Mouse (Mus musculus): ENCODE measurements around the gene Acap3. TPM values are rescaled to one million over a fixed set of nuclear protein-coding genes. Genes with fewer than 3 reads are reported as not detected.

Gene Acap3
- polyA plus RNA-seq, 1 experiment from 2014 or later: 13.4 TPM

DNA sequence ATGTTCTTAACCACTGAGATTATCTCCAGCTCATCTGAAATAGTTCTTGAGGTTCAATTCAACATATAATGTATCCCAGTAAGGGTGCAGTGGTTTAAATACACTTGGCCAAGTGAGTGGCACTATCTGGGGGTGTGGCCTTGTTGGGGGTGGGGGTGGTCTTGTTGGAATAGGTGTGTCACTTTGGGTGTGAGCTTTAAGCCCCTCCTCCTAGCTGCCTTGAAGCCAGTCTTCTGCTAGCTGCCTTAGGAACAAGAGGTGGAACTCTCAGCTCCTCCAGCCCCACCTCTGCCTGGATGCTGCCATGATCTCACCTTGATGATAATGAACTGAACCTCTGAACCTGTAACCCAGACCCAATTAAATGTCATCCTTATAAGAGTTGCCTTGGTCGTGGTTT, 40.4 kb downstream of the Acap3 start:
- DNase-seq (ENCODE audit: low spot score) (no peak), ATAC-seq (no peak)
- H3K9me3 ChIP-seq (ENCODE audit: low read length): no peaks in the 10 kb centered on the region
- no peaks in the 10 kb centered on the region for H3K36me3 ChIP-seq (ENCODE audit: insufficient read depth, low read length)
- 70% methylated on average over 1 of the region's 1 CpGs for WGBS
- no peak overlapping the region for H3K27ac ChIP-seq (ENCODE audit: low read length)
- no peaks in the 10 kb centered on the region for H3K27me3 ChIP-seq (replicated peaks; ENCODE audit: insufficient read depth, low read length)
- H3K4me1 ChIP-seq (ENCODE audit: insufficient read depth, low read depth, low read length): no peaks in the 10 kb centered on the region
- H3K4me2 ChIP-seq (replicated peaks; ENCODE audit: low read depth, low read length): no peak overlapping the region
- no peak overlapping the region for H3K4me3 ChIP-seq (ENCODE audit: low read depth, low read length)
- TF ChIP-seq CTCF (IDR thresholded peaks at IDR 0.05): no peak
- TF ChIP-seq EP300 (IDR thresholded peaks at IDR 0.05): no peak
- no peak overlapping the region for H3K9ac ChIP-seq (replicated peaks; ENCODE audit: low read depth)

DNA sequence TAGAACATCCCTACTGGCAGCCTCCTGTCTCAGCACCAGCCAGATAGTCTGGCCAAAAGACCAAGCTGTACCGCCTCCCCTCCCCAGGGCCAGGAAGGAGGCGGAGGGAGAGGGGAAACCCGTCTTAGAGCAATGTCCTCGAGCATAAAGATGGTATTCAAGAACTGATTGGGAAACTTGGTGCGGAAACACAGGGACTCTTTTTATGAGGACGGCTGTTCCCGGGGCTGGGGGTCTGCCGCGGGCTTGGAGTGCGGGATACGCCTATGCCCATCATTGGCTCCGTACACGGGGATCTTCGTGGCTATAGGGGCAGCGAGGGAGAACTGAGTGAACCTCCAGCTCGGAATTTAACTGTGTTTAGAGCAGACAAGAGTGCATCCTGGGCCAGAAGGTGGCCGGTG, 51.4 kb downstream of the Acap3 start:
- WGBS: 1% methylated on average over 16 of the region's 17 CpGs
- Histone ChIP-seq H3K9ac (replicated peaks; ENCODE audit: low read depth) (peak overlapping the region; percentile 83), H3K4me2 (replicated peaks; ENCODE audit: low read depth, low read length) (peak overlapping the region; percentile 90), H3K4me3 (ENCODE audit: low read depth, low read length) (peak overlapping the region; percentile 99), H3K27me3 (replicated peaks; ENCODE audit: insufficient read depth, low read length) (no peaks in the 10 kb centered on the region), H3K36me3 (ENCODE audit: insufficient read depth, low read length) (0 out of 2 replicates have a peak, but pooled peaks cover 2% of the 10 kb centered on the region), H3K4me1 (ENCODE audit: insufficient read depth, low read depth, low read length) (peaks cover 6% of the 10 kb centered on the region; the same call in 1 of the 2 replicates), H3K9me3 (ENCODE audit: low read length) (no peaks in the 10 kb centered on the region), H3K27ac (ENCODE audit: low read length) (peak overlapping the region; percentile 90)
- peak; percentile 24 for ATAC-seq
- TF ChIP-seq EP300 (IDR thresholded peaks at IDR 0.05) (no peak), CTCF (IDR thresholded peaks at IDR 0.05) (no peak)
- peak; percentile 53 for DNase-seq (ENCODE audit: low spot score)

- H3K27ac ChIP-seq (ENCODE audit: low read length): peak within 1 kb of the TSS; percentile 90
- ATAC-seq (peak; percentile 99), DNase-seq (ENCODE audit: low spot score) (peak; percentile 97)
- H3K9ac ChIP-seq (replicated peaks; ENCODE audit: low read depth): peak within 1 kb of the TSS; percentile 83
- no peaks in the 10 kb centered on the region for H3K27me3 ChIP-seq (replicated peaks; ENCODE audit: insufficient read depth, low read length)
- peak within 1 kb of the TSS; percentile 90 for H3K4me2 ChIP-seq (replicated peaks; ENCODE audit: low read depth, low read length)
- H3K36me3 ChIP-seq (ENCODE audit: insufficient read depth, low read length): peaks cover 6% of the 10 kb centered on the region; the same call in 1 of the 2 replicates
- H3K4me3 ChIP-seq (ENCODE audit: low read depth, low read length): peak within 1 kb of the TSS; percentile 99
- TF ChIP-seq EP300 (IDR thresholded peaks at IDR 0.05) (peak; percentile 42; the same call in 1 of the 2 replicates), CTCF (IDR thresholded peaks at IDR 0.05) (peak; percentile 25; the same call in 1 of the 2 replicates)
- WGBS: under 1% methylated on average over 76 of the region's 85 CpGs
- H3K9me3 ChIP-seq (ENCODE audit: low read length): no peaks in the 10 kb centered on the region
- peaks cover 6% of the 10 kb centered on the region; the same call in 1 of the 2 replicates for H3K4me1 ChIP-seq (ENCODE audit: insufficient read depth, low read depth, low read length)
Observed at GRCm38 (mm10) chr4:155943534-155944249, 52.1 kb downstream of the Acap3 start, which contains the start of gene Ube2j2. Gene Ube2j2, plus strand, starts transcription at chr4:155943831.

DNA sequence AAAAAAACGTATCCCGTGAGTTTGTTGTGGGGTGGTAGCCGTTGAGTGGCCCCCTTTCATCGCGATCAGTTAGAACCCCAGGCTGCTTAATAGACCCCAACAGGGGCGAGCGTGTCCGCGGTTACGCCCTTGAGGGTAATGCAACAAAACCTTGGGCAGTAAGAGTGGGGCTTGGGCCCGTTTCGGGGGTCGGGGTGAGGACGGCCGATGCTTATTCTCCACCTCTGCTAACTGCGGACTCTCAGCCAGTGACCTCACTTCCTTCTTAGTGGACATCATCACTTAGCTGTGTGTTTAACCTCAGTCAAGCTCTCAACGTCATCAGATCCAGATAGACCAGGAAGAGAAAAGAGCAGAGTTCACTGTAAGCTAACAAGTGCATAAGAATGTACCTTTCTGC, 52.6 kb downstream of the Acap3 start:
- DNase-seq (ENCODE audit: low spot score): peak; percentile 81
- peaks cover 6% of the 10 kb centered on the region; the same call in 1 of the 2 replicates for H3K4me1 ChIP-seq (ENCODE audit: insufficient read depth, low read depth, low read length)
- no peaks in the 10 kb centered on the region for H3K9me3 ChIP-seq (ENCODE audit: low read length)
- peak overlapping the region; percentile 99 for H3K4me3 ChIP-seq (ENCODE audit: low read depth, low read length)
- H3K36me3 ChIP-seq (ENCODE audit: insufficient read depth, low read length): peaks cover 10% of the 10 kb centered on the region; the same call in 1 of the 2 replicates
- no peaks in the 10 kb centered on the region for H3K27me3 ChIP-seq (replicated peaks; ENCODE audit: insufficient read depth, low read length)
- peak overlapping the region; percentile 90 for H3K27ac ChIP-seq (ENCODE audit: low read length)
- TF ChIP-seq EP300 (IDR thresholded peaks at IDR 0.05) (no peak), CTCF (IDR thresholded peaks at IDR 0.05) (no peak)
- H3K9ac ChIP-seq (replicated peaks; ENCODE audit: low read depth): peak overlapping the region; percentile 83
- ATAC-seq: no peak; the same call in 1 of the 2 replicates
- peak overlapping the region; percentile 90 for H3K4me2 ChIP-seq (replicated peaks; ENCODE audit: low read depth, low read length)
- under 1% methylated on average over 17 of the region's 17 CpGs for WGBS

GRCm38 (mm10) chr4:155947094-155947493, 55.5 kb downstream of the Acap3 start:
- H3K36me3 ChIP-seq (ENCODE audit: insufficient read depth, low read length): peaks cover 32% of the 10 kb centered on the region
- ATAC-seq (no peak), DNase-seq (ENCODE audit: low spot score) (no peak)
- no peak overlapping the region for H3K4me2 ChIP-seq (replicated peaks; ENCODE audit: low read depth, low read length)
- no peak overlapping the region for H3K9ac ChIP-seq (replicated peaks; ENCODE audit: low read depth)
- H3K4me3 ChIP-seq (ENCODE audit: low read depth, low read length): no peak overlapping the region
- H3K9me3 ChIP-seq (ENCODE audit: low read length): no peaks in the 10 kb centered on the region
- H3K27me3 ChIP-seq (replicated peaks; ENCODE audit: insufficient read depth, low read length): no peaks in the 10 kb centered on the region
- TF ChIP-seq CTCF (IDR thresholded peaks at IDR 0.05): no peak
- no peak for TF ChIP-seq EP300 (IDR thresholded peaks at IDR 0.05)
- no peak overlapping the region for H3K27ac ChIP-seq (ENCODE audit: low read length)
- H3K4me1 ChIP-seq (ENCODE audit: insufficient read depth, low read depth, low read length): peaks cover 6% of the 10 kb centered on the region; the same call in 1 of the 2 replicates

GRCm38 (mm10) chr4:155955491-155955890, 63.9 kb downstream of the Acap3 start:
- Histone ChIP-seq H3K4me3 (ENCODE audit: low read depth, low read length) (no peak overlapping the region), H3K9ac (replicated peaks; ENCODE audit: low read depth) (no peak overlapping the region), H3K27me3 (replicated peaks; ENCODE audit: insufficient read depth, low read length) (no peaks in the 10 kb centered on the region), H3K4me1 (ENCODE audit: insufficient read depth, low read depth, low read length) (no peaks in the 10 kb centered on the region), H3K9me3 (ENCODE audit: low read length) (no peaks in the 10 kb centered on the region), H3K27ac (ENCODE audit: low read length) (no peak overlapping the region), H3K4me2 (replicated peaks; ENCODE audit: low read depth, low read length) (no peak overlapping the region), H3K36me3 (ENCODE audit: insufficient read depth, low read length) (peaks cover 43% of the 10 kb centered on the region)
- no peak for TF ChIP-seq CTCF (IDR thresholded peaks at IDR 0.05)
- no peak for TF ChIP-seq EP300 (IDR thresholded peaks at IDR 0.05)
- DNase-seq (ENCODE audit: low spot score) (no peak), ATAC-seq (no peak)
- 90% methylated on average over 6 of the region's 6 CpGs for WGBS

Small RNAs within 50 kb of the gene (microRNA-seq; reads per million reads assigned to microRNA genes)
- not detected for gene Gm22991

Other genes with a start within 250 kb of the Acap3 start
- not detected in 2 replicates for gene Gm10563, start 246.4 kb upstream of the Acap3 start, polyA plus RNA-seq (2015; fragmentation: Nextera tagmentation; extraction: Ambion mirVana)
- 44.5 and 46.2 TPM in 2 replicates for gene Mmp23, start 238.4 kb upstream of the Acap3 start, polyA plus RNA-seq (2015; fragmentation: Nextera tagmentation; extraction: Ambion mirVana)
- 16.3 and 19.8 TPM in 2 replicates for gene Mib2, start 222.6 kb upstream of the Acap3 start, polyA plus RNA-seq (2015; fragmentation: Nextera tagmentation; extraction: Ambion mirVana)
- gene Fndc10, start 197.5 kb upstream of the Acap3 start, polyA plus RNA-seq (2015; fragmentation: Nextera tagmentation; extraction: Ambion mirVana): 3.3 and 3.6 TPM in 2 replicates
- gene Ssu72, start 187.0 kb upstream of the Acap3 start, polyA plus RNA-seq (2015; fragmentation: Nextera tagmentation; extraction: Ambion mirVana): 166 and 178 TPM in 2 replicates
- gene Tmem240, start 157.0 kb upstream of the Acap3 start, polyA plus RNA-seq (2015; fragmentation: Nextera tagmentation; extraction: Ambion mirVana): 0.58 and 0.63 TPM in 2 replicates
- 26.1 and 28.5 TPM in 2 replicates for gene Atad3a, start 130.7 kb upstream of the Acap3 start, polyA plus RNA-seq (2015; fragmentation: Nextera tagmentation; extraction: Ambion mirVana)
- 6.5 and 7.0 TPM in 2 replicates for gene Vwa1, start 117.1 kb upstream of the Acap3 start, polyA plus RNA-seq (2015; fragmentation: Nextera tagmentation; extraction: Ambion mirVana)
- 0.13 and 0.31 TPM in 2 replicates for gene Tmem88b, start 105.9 kb upstream of the Acap3 start, polyA plus RNA-seq (2015; fragmentation: Nextera tagmentation; extraction: Ambion mirVana)
- gene Ankrd65, start 101.4 kb upstream of the Acap3 start, polyA plus RNA-seq (2015; fragmentation: Nextera tagmentation; extraction: Ambion mirVana): 6.0 and 6.6 TPM in 2 replicates
- gene Mrpl20, start 88.9 kb upstream of the Acap3 start, polyA plus RNA-seq (2015; fragmentation: Nextera tagmentation; extraction: Ambion mirVana): 164 and 186 TPM in 2 replicates
- 110 and 122 TPM in 2 replicates for gene Ccnl2, start 79.3 kb upstream of the Acap3 start, polyA plus RNA-seq (2015; fragmentation: Nextera tagmentation; extraction: Ambion mirVana)
- gene Aurkaip1, start 60.5 kb upstream of the Acap3 start, polyA plus RNA-seq (2015; fragmentation: Nextera tagmentation; extraction: Ambion mirVana): 117 and 128 TPM in 2 replicates
- gene Mxra8, start 52.1 kb upstream of the Acap3 start, polyA plus RNA-seq (2015; fragmentation: Nextera tagmentation; extraction: Ambion mirVana): 321 and 330 TPM in 2 replicates
- gene Dvl1, start 44.4 kb upstream of the Acap3 start, polyA plus RNA-seq (2015; fragmentation: Nextera tagmentation; extraction: Ambion mirVana): 9.1 and 11.9 TPM in 2 replicates
- gene Tas1r3, start 28.5 kb upstream of the Acap3 start, polyA plus RNA-seq (2015; fragmentation: Nextera tagmentation; extraction: Ambion mirVana): 0.19 and 0.25 TPM in 2 replicates
- 10.8 and 13.8 TPM in 2 replicates for gene Cptp, start 22.4 kb upstream of the Acap3 start, polyA plus RNA-seq (2015; fragmentation: Nextera tagmentation; extraction: Ambion mirVana)
- gene Ints11, start 22.3 kb upstream of the Acap3 start, polyA plus RNA-seq (2015; fragmentation: Nextera tagmentation; extraction: Ambion mirVana): 31.7 and 34.8 TPM in 2 replicates
- 29.3 and 29.9 TPM in 2 replicates for gene Pusl1, start within 50 bp of the Acap3 start, polyA plus RNA-seq (2015; fragmentation: Nextera tagmentation; extraction: Ambion mirVana)
- gene Ube2j2, start 52.0 kb downstream of the Acap3 start, polyA plus RNA-seq (2015; fragmentation: Nextera tagmentation; extraction: Ambion mirVana): 66.6 and 67.0 TPM in 2 replicates
- gene C1qtnf12, start 70.5 kb downstream of the Acap3 start, polyA plus RNA-seq (2015; fragmentation: Nextera tagmentation; extraction: Ambion mirVana): 30.6 and 36.2 TPM in 2 replicates
- 6.8 TPM in 2 replicates for gene B3galt6, start 100.8 kb downstream of the Acap3 start, polyA plus RNA-seq (2015; fragmentation: Nextera tagmentation; extraction: Ambion mirVana)
- gene Sdf4, start 101.0 kb downstream of the Acap3 start, polyA plus RNA-seq (2015; fragmentation: Nextera tagmentation; extraction: Ambion mirVana): 155 and 166 TPM in 2 replicates
- 4.9 and 5.2 TPM in 2 replicates for gene Tnfrsf4, start 122.0 kb downstream of the Acap3 start, polyA plus RNA-seq (2015; fragmentation: Nextera tagmentation; extraction: Ambion mirVana)
- 1.6 and 1.9 TPM in 2 replicates for gene Tnfrsf18, start 134.3 kb downstream of the Acap3 start, polyA plus RNA-seq (2015; fragmentation: Nextera tagmentation; extraction: Ambion mirVana)
- 2.1 and 2.5 TPM in 2 replicates for gene Ttll10, start 167.6 kb downstream of the Acap3 start, polyA plus RNA-seq (2015; fragmentation: Nextera tagmentation; extraction: Ambion mirVana)
- 5.9 and 6.8 TPM in 2 replicates for gene 9430015G10Rik, start 218.2 kb downstream of the Acap3 start, polyA plus RNA-seq (2015; fragmentation: Nextera tagmentation; extraction: Ambion mirVana)
- 0.07 TPM in 1 of 2 replicates, not detected in the other for gene Rnf223, start 238.7 kb downstream of the Acap3 start, polyA plus RNA-seq (2015; fragmentation: Nextera tagmentation; extraction: Ambion mirVana)